Mouse (Mus musculus) inflammation-experienced regulatory T-cells, adult 6 months (primary cell): ENCODE measurements around the gene Tmco5. TPM values are rescaled to one million over a fixed set of nuclear protein-coding genes. Genes with fewer than 3 reads are reported as not detected.
A peak's percentile ranks its signal among the peaks of the same experiment; 100 is the strongest.

ENCODE experiments used
- ATAC-seq: one replicate; pipeline ENCODE4 v1.8.0; 2017
- polyA plus RNA-seq, 3 experiments: library from polyadenylated mRNA; unstranded; fragments of 100-300 nt; shearing (Covaris generic); gene quantifications; one replicate each; pipeline ENCODE4 v1.2.1; 2017

Tmco5 gene
- not detected for polyA plus RNA-seq

- no peak for ATAC-seq
Measured at GRCm38 (mm10) chr2:116878391-116878790, at the start of gene Tmco5. Gene Tmco5, plus strand, starts transcription at chr2:116878691.

- no peak for ATAC-seq
Measured at GRCm38 (mm10) chr2:116831863-116832262, 46.6 kb upstream of the Tmco5 start.

GRCm38 (mm10) chr2:116837829-116838228 is 40.7 kb upstream of the Tmco5 start:
- no peak for ATAC-seq

GRCm38 (mm10) chr2:116838538-116839197 is 39.8 kb upstream of the Tmco5 start:
- no peak for ATAC-seq

- no peak for ATAC-seq
Measured at GRCm38 (mm10) chr2:116849980-116850636, 28.4 kb upstream of the Tmco5 start.

GRCm38 (mm10) chr2:116851356-116851755 is 27.1 kb upstream of the Tmco5 start:
- ATAC-seq: no peak

GRCm38 (mm10) chr2:116852249-116852648 is 26.2 kb upstream of the Tmco5 start:
- ATAC-seq: no peak

- ATAC-seq: no peak
Measured at GRCm38 (mm10) chr2:116858703-116859102, 19.8 kb upstream of the Tmco5 start.

GRCm38 (mm10) chr2:116876955-116877615 is 1.4 kb upstream of the Tmco5 start:
- ATAC-seq: no peak

GRCm38 (mm10) chr2:116879730-116880129 is 1.2 kb downstream of the Tmco5 start:
- ATAC-seq: no peak

GRCm38 (mm10) chr2:116893316-116893987 is 15.0 kb downstream of the Tmco5 start:
- ATAC-seq: no peak

GRCm38 (mm10) chr2:116893988-116894363 is 15.5 kb downstream of the Tmco5 start:
- ATAC-seq: peak; percentile 79

GRCm38 (mm10) chr2:116899615-116900272 is 21.3 kb downstream of the Tmco5 start:
- ATAC-seq: peak; percentile 56

GRCm38 (mm10) chr2:116900273-116900843 is 21.9 kb downstream of the Tmco5 start:
- ATAC-seq: no peak

GRCm38 (mm10) chr2:116908268-116908667 is 29.8 kb downstream of the Tmco5 start:
- no peak for ATAC-seq

- no peak for ATAC-seq
Measured at GRCm38 (mm10) chr2:116912334-116913070, 34.0 kb downstream of the Tmco5 start.

- no peak for ATAC-seq
Measured at GRCm38 (mm10) chr2:116913677-116914405, 35.4 kb downstream of the Tmco5 start.

GRCm38 (mm10) chr2:116914636-116915035 is 36.1 kb downstream of the Tmco5 start:
- ATAC-seq: no peak

- no peak for ATAC-seq
Measured at GRCm38 (mm10) chr2:116918598-116918997, 40.1 kb downstream of the Tmco5 start.

GRCm38 (mm10) chr2:116922580-116923500 is 44.3 kb downstream of the Tmco5 start:
- ATAC-seq: no peak
